Mouse (Mus musculus) forebrain, embryonic 15.5 days (tissue): ENCODE data around the gene Gm27179. TPM values are rescaled to one million over a fixed set of nuclear protein-coding genes. Genes with fewer than 3 reads are reported as not detected.
"Not testable (repeated sequence)": the region's sequence is repeated elsewhere in the genome, so short reads cannot be mapped to it uniquely, and the experiment has no call there.

ENCODE experiments used
- ATAC-seq: fragments of 200-750 bp; cut with Nextera tagmentation; replicated peaks from 2 replicates; pipeline ENCODE4 v1.8.0; 2017; ENCODE audit warnings: mild to moderate bottlenecking, moderate TSS enrichment, moderate library complexity
- H3K27ac ChIP-seq: fragments of 300-500 bp; sonication (generic); replicated peaks from 2 replicates; pipeline ENCODE4 v1.5.1; 2015; ENCODE audit warnings: mild to moderate bottlenecking, inconsistent platforms
- H3K27me3 ChIP-seq: fragments of 300-500 bp; sonication (generic); 2 replicates; pipeline ENCODE4 v1.6.1; 2015; ENCODE audit warnings: inconsistent platforms
- H3K36me3 ChIP-seq: fragments of 300-500 bp; sonication (generic); 2 replicates; pipeline ENCODE4 v1.6.1; 2015; ENCODE audit warnings: mild to moderate bottlenecking, inconsistent platforms
- H3K4me1 ChIP-seq: fragments of 300-500 bp; sonication (generic); 2 replicates; pipeline ENCODE4 v1.6.1; 2015; ENCODE audit warnings: inconsistent platforms
- H3K4me2 ChIP-seq: fragments of 300-500 bp; sonication (generic); replicated peaks from 2 replicates; pipeline ENCODE4 v1.6.1; 2015; ENCODE audit warnings: mild to moderate bottlenecking, inconsistent platforms
- H3K4me3 ChIP-seq: fragments of 300-500 bp; sonication (generic); 2 replicates; pipeline ENCODE4 v1.5.1; 2015; ENCODE audit warnings: mild to moderate bottlenecking, inconsistent platforms
- H3K9ac ChIP-seq: fragments of 300-500 bp; sonication (generic); replicated peaks from 2 replicates; pipeline ENCODE4 v1.6.1; 2015; ENCODE audit warnings: mild to moderate bottlenecking, inconsistent platforms
- H3K9me3 ChIP-seq: fragments of 300-500 bp; sonication (generic); 2 replicates; pipeline ENCODE4 v1.6.1; 2016; ENCODE audit warnings: inconsistent platforms
- WGBS: fragments of 180-500 bp; shearing (Covaris S2); methylation state at CpG from one replicate; pipeline ENCODE4 v1.1.7; 2015; ENCODE audit warnings: mixed read lengths; 5-methylcytosine and 5-hydroxymethylcytosine counted together
- polyA plus RNA-seq: library from polyadenylated mRNA; unstranded; fragments of >200 nt; fragmentation: Nextera tagmentation; extraction: Ambion mirVana; gene quantifications from 2 replicates; pipeline ENCODE4 v1.2.1, GENCODE M21; 2015

Gm27179 gene
- polyA plus RNA-seq: not detected in 2 replicates

DNA sequence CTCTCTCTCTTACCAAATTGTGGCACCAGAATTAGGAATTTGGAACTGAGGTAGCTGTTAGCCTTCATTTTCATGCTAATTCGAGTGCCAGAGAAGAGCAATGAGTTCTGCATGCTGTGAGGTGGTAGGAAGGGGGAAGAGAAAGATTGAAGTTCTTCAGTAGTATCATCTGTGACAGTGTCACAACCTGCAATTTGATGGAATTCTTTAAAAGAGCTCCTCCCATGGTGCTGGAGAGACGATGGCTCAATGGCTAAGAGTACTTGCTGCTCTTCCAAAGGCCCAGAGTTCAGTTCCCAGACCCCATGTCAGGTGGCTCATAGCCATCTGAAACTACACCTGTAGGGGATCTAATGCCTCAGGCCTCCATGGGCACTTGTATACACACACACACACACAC lies at the start of gene Gm27179:
Gene Gm27179, minus strand, starts transcription at position 101 of the 400 bp plus-strand sequence.
- H3K27ac ChIP-seq, H3K4me1 ChIP-seq, ATAC-seq, H3K9me3 ChIP-seq, H3K9ac ChIP-seq, H3K4me3 ChIP-seq, H3K4me2 ChIP-seq, H3K27me3 ChIP-seq, H3K36me3 ChIP-seq: not testable (repeated sequence)
- WGBS: no CpG with 5 or more reads among the region's 2 CpGs

DNA sequence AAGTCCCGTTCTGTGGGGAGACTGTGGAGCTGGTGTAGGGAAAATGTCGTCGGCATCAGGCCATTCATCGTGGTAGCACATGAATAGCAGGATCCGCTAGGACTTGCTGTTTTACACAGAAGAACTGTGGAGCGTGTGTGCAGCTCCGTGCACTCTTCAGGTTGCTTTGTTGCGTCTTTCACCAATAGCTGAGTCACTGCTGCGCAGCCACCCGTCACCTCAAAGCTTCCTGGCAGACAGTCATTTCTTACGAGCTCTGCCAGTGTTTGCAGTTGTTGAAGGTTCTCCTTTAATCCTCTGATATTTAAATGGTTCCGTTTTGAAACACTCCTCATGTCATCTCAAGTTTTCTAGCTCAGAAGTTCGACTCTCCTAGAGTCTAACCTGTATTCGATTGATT lies 45.2 kb upstream of the Gm27179 start:
- WGBS: no CpG with 5 or more reads among the region's 14 CpGs
- not testable (repeated sequence) for H3K9ac ChIP-seq, H3K36me3 ChIP-seq, H3K27ac ChIP-seq, H3K4me2 ChIP-seq, H3K4me3 ChIP-seq, H3K4me1 ChIP-seq, H3K27me3 ChIP-seq, H3K9me3 ChIP-seq, ATAC-seq

DNA sequence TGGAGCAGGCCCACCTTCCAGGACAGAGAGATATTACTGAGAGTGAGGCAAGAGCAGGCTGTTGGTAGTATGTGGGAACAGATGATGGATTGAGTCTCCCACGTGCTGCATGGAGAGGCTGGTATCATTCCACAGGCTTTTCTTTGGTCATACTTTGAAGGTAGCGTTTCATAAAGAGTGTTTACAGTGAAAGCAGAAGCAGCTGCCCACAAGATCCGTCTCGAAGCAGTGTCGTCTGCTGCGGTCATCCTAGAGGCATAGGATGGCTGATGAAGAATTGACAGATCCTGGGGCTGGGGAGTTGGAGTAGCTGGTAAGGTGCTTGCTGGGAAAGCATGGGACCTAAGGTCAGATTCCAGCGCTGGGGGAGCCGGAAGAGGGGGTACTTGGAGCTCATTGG lies 44.5 kb upstream of the Gm27179 start:
- H3K9ac ChIP-seq, H3K36me3 ChIP-seq, H3K9me3 ChIP-seq, H3K4me3 ChIP-seq, H3K4me1 ChIP-seq, H3K4me2 ChIP-seq, H3K27me3 ChIP-seq, H3K27ac ChIP-seq, ATAC-seq: not testable (repeated sequence)
- no CpG with 5 or more reads among the region's 8 CpGs for WGBS

DNA sequence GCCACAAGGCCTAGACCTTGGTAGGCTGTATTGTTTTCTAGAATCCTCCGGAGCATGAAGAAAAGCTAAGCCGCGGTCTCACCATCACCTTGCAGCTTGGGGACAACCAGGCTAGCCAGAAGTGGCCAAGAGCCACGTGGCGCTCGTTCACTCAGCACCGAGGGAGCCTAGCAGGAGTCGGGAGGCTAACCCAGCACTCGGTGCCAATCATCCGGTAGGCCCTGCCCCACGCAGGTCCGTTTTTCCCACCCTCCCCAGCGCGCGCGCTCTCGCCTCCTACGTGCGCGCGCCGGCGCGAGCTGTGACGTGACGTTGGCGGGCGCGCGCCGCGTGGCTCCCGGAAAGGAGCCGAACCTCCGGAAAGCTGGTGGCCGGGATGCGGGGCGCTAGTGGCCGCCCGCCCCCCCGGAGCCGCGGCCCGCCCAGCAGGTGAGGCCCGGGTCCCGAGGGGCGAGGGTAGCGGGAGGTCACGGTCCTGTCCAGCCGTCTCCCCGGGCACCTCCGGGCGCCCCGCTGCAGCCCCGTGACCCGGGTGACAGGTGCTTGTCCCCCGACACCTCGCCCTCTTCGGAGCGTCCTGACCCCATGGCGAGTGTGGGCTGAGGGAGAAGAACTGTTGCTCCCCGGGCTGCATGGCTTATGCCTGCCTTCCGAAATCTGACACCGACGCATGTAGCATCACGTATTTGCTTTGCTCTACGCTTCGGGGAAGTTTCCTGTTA lies 42.9 kb upstream of the Gm27179 start, which contains the start of gene Entpd4b:
Gene Entpd4b, plus strand, starts transcription at position 315 of the 722 bp plus-strand sequence.
- not testable (repeated sequence) for H3K27ac ChIP-seq, H3K9me3 ChIP-seq, H3K4me2 ChIP-seq, H3K9ac ChIP-seq, H3K27me3 ChIP-seq, H3K4me1 ChIP-seq, H3K36me3 ChIP-seq, H3K4me3 ChIP-seq
- WGBS: no CpG with 5 or more reads among the region's 68 CpGs
- ATAC-seq: peak; percentile 98

DNA sequence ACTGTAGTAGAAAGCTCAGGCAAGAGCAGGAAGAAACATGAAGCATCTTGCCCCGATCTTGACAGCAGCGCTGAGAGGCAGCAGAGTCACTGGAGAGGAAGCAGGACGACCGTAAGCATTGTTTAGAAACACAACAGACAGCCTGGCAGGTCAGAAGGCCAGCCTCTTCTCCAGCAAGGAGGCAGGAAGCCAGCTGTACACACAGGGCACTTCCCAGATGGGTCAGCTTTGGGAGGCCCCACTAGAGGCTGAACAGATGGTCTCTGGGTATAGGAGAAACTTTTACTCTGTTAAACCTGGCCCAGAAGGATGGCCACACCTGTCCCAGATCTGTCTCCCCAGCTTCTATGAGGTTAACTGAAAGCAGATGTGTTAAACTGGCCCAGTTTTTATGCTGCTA lies 35.0 kb upstream of the Gm27179 start:
- not testable (repeated sequence) for H3K9me3 ChIP-seq, H3K27me3 ChIP-seq, ATAC-seq, H3K4me2 ChIP-seq, H3K36me3 ChIP-seq, H3K4me1 ChIP-seq, H3K4me3 ChIP-seq, H3K9ac ChIP-seq, H3K27ac ChIP-seq
- no CpG with 5 or more reads among the region's 4 CpGs for WGBS

DNA sequence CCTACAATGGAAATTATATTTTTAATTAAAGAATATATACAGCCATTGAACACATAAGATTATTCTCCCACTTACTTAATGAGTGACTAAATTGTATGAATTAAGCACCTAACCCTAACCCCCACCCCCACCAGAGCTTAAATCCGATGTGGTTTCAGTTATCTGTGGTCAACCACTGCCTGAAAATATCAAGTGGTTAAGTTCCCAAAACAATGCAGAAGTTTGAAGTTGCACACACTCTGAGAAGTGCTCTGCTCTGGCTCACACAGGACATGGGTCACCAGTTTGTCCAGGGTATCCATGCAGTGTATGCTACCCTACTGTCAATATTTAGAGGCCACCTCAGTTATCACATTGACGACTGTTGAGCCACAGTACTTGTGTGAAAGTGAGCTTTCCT lies 32.7 kb upstream of the Gm27179 start:
- WGBS: no CpG with 5 or more reads among the region's 2 CpGs
- H3K9ac ChIP-seq, H3K27me3 ChIP-seq, H3K27ac ChIP-seq, ATAC-seq, H3K4me2 ChIP-seq, H3K4me1 ChIP-seq, H3K4me3 ChIP-seq, H3K9me3 ChIP-seq, H3K36me3 ChIP-seq: not testable (repeated sequence)

DNA sequence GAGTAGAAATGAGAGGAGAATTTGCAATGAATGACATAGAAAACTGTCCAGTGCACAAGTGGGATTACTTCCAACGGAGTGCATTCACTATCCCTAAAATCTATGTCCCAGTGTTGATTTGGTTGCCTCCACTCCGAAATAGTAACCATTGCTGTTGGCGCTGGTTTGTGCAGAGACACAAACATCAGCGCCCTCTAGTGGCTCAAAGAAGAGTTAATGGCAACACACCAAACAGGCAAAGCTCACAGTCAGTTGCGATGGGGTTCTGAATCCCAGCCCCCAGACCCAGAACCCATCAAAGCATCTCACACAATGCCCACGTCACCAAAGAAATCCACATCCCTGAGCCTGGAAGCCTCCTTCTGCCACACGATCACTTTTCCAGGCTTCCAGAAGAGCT lies 31.7 kb upstream of the Gm27179 start:
- not testable (repeated sequence) for H3K27me3 ChIP-seq, H3K27ac ChIP-seq, H3K9ac ChIP-seq, H3K4me2 ChIP-seq, H3K9me3 ChIP-seq, H3K4me3 ChIP-seq, ATAC-seq, H3K4me1 ChIP-seq, H3K36me3 ChIP-seq
- WGBS: no CpG with 5 or more reads among the region's 7 CpGs

DNA sequence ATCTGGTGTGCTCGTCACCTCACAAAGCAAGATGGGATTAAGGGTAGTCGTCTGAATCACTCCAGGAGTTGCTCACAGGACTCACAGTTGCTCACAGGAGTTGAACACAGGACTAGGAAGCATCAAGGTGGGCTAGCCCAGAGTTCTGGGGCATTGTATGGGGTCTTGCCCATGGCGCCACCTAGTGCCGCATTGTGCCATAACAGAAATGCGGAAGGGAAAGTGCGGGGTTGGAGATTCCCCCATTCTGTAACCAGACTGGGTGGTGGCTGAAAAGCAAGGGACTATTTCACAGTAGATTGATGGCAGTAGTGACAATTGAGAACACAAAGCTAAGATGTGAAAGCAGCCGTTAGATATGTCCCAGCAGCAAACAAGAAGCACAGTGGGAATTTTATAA lies 30.3 kb upstream of the Gm27179 start:
- H3K9ac ChIP-seq, H3K36me3 ChIP-seq: not testable (repeated sequence)
- no CpG with 5 or more reads among the region's 7 CpGs for WGBS

DNA sequence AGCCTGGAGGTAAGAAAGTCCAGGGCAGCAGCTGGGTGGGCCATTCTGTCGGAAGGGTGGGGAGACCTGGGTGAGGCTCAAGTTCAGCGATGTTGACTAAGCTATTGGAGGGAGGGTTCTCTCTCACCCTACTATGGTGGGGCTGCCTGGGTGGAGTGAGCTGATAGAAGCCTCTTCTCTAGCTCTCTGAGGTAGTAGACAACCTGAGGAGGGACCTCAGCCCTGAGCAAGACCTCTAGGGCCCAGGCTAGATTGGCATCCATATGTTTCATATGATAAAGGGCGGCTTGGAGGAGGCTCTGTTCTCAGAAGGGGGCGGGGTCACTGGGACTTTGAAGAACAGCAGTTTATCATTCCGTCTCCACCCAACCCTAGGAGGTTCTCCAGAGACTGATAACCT lies 27.8 kb upstream of the Gm27179 start:
- ATAC-seq: not testable (repeated sequence)

More for the DNA sequence above, 30.3 kb upstream of the Gm27179 start:
- H3K27me3 ChIP-seq, H3K9me3 ChIP-seq, H3K4me3 ChIP-seq, H3K4me2 ChIP-seq, ATAC-seq, H3K27ac ChIP-seq, H3K4me1 ChIP-seq: not testable (repeated sequence)

DNA sequence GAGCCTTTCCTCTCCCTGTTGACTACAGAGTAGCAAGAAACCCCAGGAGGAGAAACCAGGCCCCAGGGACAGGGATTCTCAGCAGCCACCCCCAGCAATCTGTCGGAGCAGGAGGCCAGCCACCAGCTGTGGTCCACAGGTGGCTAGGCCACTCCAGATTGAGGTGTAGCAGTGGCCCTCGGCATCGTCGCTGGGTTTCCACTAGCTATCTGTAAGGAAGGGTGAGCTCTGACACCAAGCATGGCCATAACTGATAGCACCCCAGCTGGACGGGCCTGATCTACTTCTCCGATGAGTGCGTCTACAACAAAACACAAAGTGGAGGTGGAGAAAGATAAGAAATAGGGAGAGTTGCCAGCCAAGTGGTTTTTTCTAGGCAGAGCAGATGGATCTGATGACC lies 24.2 kb upstream of the Gm27179 start:
- WGBS: no CpG with 5 or more reads among the region's 7 CpGs
- not testable (repeated sequence) for H3K36me3 ChIP-seq, H3K9ac ChIP-seq, H3K9me3 ChIP-seq, H3K4me2 ChIP-seq, H3K27ac ChIP-seq, H3K4me3 ChIP-seq, H3K4me1 ChIP-seq, ATAC-seq, H3K27me3 ChIP-seq

More for the DNA sequence above, 27.8 kb upstream of the Gm27179 start:
- H3K9me3 ChIP-seq, H3K27ac ChIP-seq, H3K4me3 ChIP-seq, H3K4me2 ChIP-seq, H3K27me3 ChIP-seq, H3K4me1 ChIP-seq, H3K36me3 ChIP-seq, H3K9ac ChIP-seq: not testable (repeated sequence)
- WGBS: no CpG with 5 or more reads among the region's 5 CpGs

DNA sequence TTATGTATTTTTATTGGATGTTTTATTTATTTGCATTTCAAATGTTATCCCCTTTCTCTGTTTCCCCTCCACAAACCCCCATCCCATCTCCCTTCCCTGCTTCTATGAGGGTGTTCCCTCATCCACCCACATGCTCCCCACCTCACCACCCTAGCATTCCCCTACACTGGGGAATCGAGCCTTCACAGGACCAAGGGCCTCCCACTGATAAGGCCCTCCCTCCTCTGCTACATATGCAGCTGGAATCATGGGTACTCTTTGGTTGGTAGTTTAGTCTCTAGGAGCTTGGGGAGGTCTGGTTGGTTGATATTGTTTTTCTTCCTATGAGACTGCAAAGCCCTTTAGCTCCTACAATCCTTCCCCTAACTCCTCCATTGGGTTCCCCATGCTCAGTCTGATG lies 13.9 kb upstream of the Gm27179 start:
- H3K36me3 ChIP-seq, H3K27ac ChIP-seq, H3K9ac ChIP-seq, H3K27me3 ChIP-seq, H3K4me1 ChIP-seq, ATAC-seq, H3K9me3 ChIP-seq, H3K4me2 ChIP-seq, H3K4me3 ChIP-seq: not testable (repeated sequence)
- WGBS: no CpG with 5 or more reads among the region's 1 CpGs

DNA sequence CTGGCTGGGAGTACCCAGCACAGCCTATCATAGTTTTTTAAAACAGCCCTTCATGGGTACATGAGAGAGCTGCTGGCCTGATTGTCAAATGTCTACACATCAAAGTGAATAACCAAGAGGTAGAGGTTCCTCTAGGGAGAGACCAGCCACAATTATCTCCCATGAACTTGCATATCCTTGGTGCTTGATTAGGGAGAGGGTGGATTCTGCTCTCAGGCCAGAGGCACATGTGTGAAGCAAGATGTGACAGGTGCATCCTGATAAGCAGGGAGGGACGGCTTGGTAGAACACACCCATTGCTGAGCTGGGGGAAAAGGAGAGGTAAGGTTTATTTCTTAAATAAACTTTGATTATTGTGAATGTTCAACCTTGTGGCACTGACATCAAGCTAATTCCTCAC lies 10.7 kb upstream of the Gm27179 start:
- not testable (repeated sequence) for H3K27ac ChIP-seq, H3K27me3 ChIP-seq, ATAC-seq, H3K4me3 ChIP-seq, H3K9ac ChIP-seq, H3K4me2 ChIP-seq, H3K4me1 ChIP-seq, H3K9me3 ChIP-seq, H3K36me3 ChIP-seq
- WGBS: no CpG with 5 or more reads among the region's 1 CpGs

DNA sequence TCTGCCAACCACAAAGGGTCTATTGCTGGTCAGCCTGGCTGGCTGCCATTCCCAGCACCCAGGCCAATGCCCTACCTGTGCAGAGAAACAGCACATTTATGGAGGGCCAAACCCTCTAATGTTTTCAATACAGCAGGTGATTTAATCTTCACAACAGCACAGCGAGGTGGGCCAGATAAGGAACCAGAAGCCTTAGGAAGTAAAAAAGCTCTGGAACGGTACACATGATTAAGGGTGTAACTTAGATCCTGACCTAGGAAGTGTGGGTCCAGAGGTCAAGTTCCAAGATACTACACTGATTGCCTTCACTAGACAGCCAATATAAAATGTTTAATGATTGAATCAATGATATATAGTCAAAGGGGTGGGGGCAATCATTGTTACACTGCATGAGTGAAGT lies 8.5 kb upstream of the Gm27179 start:
- H3K4me2 ChIP-seq, H3K36me3 ChIP-seq, ATAC-seq, H3K4me1 ChIP-seq, H3K27ac ChIP-seq, H3K9me3 ChIP-seq, H3K4me3 ChIP-seq, H3K9ac ChIP-seq, H3K27me3 ChIP-seq: not testable (repeated sequence)
- no CpG with 5 or more reads among the region's 2 CpGs for WGBS
